Mouse (Mus musculus) embryo, embryonic 9.5 days (tissue): ENCODE data around the gene Siah2.
A peak's percentile ranks its signal among the peaks of the same experiment; 100 is the strongest.

Experiments used
- DNase-seq: peaks from one replicate; pipeline ENCODE4 v3.0.0-alpha.2; 2017; ENCODE audit errors: extremely low spot score

The Siah2 gene

DNA sequence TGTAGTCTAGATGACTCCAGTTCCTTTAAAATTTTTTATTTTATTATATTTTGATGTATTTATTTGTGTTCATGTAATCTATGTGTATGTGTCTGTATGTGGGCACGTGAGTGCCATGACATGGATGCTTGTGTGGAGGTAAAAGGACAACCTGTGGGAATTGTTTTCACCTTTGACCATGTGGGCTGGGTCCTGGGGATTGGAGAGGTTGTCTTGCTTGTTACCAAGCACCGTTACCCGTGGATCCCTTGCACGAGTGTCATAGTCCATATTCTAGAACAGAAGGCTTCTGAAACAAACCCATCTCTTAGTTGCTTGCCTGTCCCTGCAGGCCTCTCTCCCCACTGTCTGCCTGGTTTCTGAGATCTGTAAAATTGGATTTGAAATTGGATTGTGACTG lies 31.6 kb downstream of the Siah2 start:
- DNase-seq, result no peak

DNA sequence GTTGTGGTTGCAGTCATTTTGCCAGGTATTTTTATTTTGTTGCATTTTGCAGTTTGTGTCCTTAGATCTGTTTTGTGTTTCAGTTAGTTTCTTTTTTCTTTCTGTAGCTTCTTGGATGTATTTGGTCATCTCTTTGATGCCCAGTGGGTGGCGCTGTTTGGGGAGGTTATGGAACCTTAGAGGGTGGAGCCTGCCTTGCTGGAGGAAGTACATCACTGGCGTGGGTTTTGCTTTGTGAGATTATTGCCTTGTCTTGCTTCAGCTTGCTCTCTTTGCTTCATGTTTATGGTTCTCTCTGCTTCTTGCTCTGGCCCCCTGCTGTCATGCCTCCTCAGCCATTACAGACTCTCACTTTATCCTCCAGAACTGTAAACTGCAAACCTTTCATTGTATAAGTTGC lies 34.8 kb downstream of the Siah2 start:
- DNase-seq, result no peak

DNA sequence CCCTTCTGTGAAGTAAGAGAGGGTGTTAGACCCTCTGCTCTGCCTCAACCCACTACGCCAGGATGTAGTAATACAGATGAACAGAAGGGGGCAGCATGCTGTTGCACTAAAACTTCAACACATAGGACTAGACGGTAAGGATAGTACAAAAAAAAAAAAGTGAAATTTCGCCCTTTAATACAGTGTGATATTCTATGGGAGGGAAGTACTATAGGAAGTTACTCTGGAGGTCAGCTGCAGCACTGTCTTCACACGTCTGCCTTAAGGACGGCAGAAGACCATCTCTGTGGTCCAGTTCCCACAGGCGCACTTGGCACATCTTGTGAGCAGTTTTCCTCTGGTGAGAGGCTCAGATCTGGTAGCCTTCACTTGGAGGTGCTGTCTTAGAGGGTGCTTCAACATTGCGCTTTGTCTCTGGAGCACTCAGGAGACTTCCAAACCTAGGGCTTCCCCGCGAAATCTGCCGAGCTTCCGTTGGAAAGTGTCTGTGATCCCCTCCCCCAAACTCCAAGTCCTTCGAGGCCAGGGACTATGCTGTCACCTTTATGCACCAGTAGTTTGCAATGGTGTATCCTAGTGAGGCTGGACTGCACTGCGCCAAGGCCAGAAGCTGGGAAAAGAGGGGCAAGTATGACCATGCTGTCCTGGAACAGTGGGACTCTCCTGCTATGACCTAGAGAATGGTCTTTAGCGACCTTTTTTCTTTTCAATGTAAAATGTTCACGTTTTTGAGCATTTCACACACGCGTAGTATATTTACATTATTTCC lies 36.7 kb downstream of the Siah2 start:
- DNase-seq, result peak; percentile 66

DNA sequence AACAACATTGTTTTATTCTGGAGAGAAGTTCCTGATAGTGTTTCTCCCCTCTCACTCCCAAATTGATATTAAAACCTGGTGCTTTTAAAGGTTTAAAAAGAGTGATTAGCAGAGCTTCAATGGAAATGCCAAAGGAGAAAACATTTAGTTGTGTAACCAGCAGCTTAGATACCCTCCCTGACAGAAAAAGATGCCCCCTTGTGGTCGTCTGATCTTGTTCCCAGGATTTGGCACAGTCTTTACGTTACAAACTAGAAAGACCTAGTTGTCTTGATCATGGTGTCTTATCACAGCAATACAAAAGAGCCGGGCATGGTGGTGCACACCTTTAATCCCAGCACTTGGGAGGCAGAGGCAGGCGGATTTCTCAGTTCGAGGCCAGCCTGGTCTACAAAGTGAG lies 38.3 kb downstream of the Siah2 start:
- no peak for DNase-seq

DNA sequence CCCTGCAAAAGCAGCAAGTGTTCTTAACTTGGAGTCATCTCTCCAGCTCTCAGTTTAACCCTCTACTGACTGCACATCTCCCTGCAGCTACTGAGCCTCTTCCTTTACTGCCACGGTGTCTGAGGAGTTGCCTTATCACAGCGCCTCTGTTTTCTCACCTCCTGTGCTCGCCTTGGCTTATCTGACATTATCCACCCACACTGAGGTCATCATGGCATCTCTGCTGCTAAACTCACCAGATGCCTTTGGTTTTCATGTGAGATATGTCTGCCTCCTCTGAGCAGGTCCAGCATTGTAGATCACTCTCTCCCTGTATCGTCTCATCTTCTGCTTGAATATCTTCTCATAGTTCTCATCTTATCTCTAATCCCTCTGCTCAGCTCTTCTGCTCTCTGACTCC lies 41.9 kb downstream of the Siah2 start:
- no peak for DNase-seq

DNA sequence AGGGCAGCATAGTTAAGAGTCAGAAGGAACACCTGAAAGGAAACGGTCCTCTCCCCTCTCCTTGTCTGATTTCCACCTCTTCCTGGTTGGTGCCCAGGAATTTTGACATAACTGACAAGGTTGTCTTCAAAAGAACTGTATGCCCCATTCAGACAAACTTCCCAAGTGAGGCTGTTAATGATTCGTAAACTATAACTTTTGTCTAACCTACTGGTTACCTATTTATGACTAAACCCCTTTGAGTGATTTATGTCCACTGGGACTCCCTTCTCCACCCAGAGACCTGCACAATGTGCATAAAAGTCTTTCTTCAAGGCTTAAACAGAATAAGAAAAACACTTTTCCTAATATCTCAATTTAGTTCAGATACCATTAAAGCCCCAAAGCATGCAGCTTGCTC lies 45.0 kb downstream of the Siah2 start:
- no peak for DNase-seq

DNA sequence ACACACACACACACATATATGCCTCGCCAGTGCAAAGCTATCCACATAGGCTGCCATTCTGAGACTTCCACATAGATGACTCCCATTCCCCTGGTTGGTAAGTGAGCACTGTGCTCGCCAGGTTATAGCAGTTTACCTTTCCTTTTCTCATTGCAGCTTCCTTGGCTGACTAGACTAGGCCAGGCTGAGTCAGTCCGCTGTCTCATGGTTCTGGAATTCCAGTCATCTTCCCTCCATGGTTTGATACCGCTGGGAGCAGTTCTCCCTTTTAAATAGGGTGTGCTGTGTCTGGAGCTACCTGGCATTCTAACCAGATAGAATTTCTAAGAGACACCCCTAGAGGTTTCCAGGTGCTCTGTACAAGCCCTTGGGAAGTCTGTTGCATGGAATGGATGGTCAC lies 46.0 kb downstream of the Siah2 start:
- no peak for DNase-seq

DNA sequence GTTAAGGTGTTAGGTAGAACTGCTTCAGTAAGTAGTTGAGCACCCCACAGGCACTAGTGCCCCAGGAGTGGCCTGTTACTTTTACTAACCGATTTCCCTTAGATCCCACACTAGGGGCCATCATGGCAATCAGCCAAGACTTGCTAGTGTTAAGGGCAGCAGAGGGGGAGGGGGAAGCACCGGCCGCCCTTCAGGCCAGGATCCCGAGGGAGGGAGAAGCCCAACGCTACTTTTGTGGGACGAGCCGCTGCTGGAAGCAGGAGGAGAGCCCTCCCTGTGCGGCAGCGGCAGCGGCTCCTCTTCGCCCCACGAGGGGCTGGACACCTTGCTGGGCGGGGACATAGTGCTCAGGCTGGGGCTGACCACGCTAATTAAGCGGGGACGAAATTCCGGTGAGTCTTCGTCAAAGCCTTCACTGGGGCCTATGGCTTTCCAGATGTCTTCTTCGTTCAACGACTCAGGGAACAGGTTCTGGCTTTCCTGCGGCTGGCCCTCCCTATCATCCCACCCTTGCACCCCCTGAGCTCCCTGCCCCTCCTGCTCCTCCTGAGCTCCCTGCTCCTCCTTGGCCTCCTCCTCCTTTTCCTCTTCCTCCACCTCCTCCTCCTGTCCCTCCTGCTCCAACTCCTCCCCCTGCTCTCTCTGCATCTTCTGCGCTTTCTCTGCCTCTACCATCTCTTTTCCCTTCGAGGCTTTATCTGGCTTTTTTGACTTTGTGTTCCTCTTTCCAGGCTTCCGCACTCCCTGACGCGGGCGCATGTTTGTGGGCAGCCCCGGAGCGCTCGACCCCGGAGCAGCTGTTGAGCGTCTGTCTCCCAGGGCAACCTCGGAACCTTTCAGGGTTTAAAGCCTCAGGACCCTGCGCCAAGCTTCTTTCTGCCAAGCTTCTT lies 55.5 kb downstream of the Siah2 start, which contains the start of gene Erich6:
Gene Erich6, minus strand, starts transcription at position 802 of the 890 bp plus-strand sequence.
- peak; percentile 74 for DNase-seq

DNA sequence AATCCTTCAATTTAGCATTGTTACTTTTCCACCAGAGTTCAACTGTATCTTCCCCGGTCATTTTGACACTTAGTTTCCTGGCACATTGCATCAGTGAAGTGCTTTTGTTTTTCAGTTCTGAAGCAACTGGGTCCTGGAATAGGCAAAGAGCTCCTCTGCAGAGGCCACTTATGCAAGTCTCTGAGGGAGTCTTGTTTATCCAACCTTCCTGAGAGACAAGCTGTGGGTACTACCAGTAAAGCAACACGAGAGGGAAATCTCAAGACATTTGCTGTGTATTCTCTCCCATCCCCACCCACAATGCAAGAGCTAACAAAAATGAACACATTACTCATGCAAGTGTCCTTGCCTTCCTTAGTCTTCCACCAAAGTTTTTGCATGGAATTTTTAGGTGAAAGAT lies 60.5 kb downstream of the Siah2 start:
- DNase-seq, result no peak

DNA sequence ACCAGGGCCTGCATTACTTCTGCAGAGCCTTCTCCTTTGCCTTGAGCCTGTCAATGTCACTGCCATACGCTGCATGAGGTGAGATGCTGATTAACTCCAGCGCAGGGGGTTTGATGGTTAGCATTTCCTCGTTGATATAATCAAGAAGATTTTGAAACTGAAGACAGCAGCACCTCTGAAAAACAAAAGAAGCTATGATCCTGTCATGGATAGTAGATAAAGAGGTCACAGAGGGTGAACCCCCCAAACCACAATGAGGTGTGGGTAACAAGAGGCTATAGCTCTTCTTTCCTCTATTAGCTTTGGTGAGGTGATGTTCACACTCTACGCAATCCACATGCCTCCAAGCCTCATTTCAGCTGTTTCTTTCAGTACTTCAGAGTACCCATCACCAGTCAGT lies 67.2 kb downstream of the Siah2 start:
- no peak for DNase-seq
